Mouse (Mus musculus) MEL (cell line): ENCODE measurements around the gene Cd276. TPM values are rescaled to one million over a fixed set of nuclear protein-coding genes. Genes with fewer than 3 reads are reported as not detected.

Source experiments
- DNase-seq: peaks from one replicate; pipeline ENCODE4 v3.0.0; 2011; ENCODE audit warnings: low read depth, low spot score
- H3K27ac ChIP-seq: 2 replicates; pipeline ENCODE4 v1.5.1; 2012; ENCODE audit warnings: low read depth, mild to moderate bottlenecking, control low read depth, low read length, moderate library complexity; ENCODE audit not compliant: control insufficient read depth
- H3K27me3 ChIP-seq, 2 experiments: fragments of 150-350 bp in 1 of 2; sonication (generic) in 1 of 2; 2 replicates each; pipeline ENCODE4 v1.6.1; 2012; ENCODE audit warnings: low read length in 2 of 2, mild to moderate bottlenecking in 2 of 2, improper control_type of control experiment in 1 of 2, moderate library complexity in 1 of 2; ENCODE audit not compliant: insufficient read depth in 2 of 2, control insufficient read depth in 1 of 2
- H3K36me3 ChIP-seq, 2 experiments: 2 replicates each; pipeline ENCODE4 v1.6.1; 2012 to 2014; ENCODE audit warnings: low read length in 2 of 2, improper control_type of control experiment in 1 of 2, inconsistent platforms in 1 of 2, mild to moderate bottlenecking in 1 of 2; ENCODE audit not compliant: insufficient read depth in 2 of 2, control insufficient read depth in 1 of 2
- H3K4me1 ChIP-seq, 2 experiments: fragments of 150-350 bp in 1 of 2; sonication (generic) in 1 of 2; 2 replicates each; pipeline ENCODE4 v1.6.1; 2012; ENCODE audit warnings: low read length in 2 of 2, improper control_type of control experiment in 1 of 2, mild to moderate bottlenecking in 1 of 2; ENCODE audit not compliant: insufficient read depth in 2 of 2, control insufficient read depth in 1 of 2
- H3K4me3 ChIP-seq, 2 experiments: fragments of 150-350 bp in 1 of 2; sonication (generic) in 1 of 2; 2 replicates each; pipeline ENCODE4 v1.5.1; 2012; ENCODE audit warnings: low read depth in 2 of 2, low read length in 2 of 2, mild to moderate bottlenecking in 2 of 2, moderate library complexity in 2 of 2, control low read depth in 1 of 2, improper control_type of control experiment in 1 of 2; ENCODE audit not compliant: control insufficient read depth in 1 of 2, insufficient read depth in 1 of 2
- H3K79me2 ChIP-seq: 2 replicates; pipeline ENCODE4 v1.6.1; 2012; ENCODE audit warnings: mild to moderate bottlenecking, low read length, moderate library complexity; ENCODE audit not compliant: control insufficient read depth, poor library complexity, insufficient read depth
- H3K9ac ChIP-seq: 2 replicates; pipeline ENCODE4 v1.6.1; 2012; ENCODE audit warnings: low read depth, mild to moderate bottlenecking, control low read depth, low read length, moderate library complexity; ENCODE audit not compliant: control insufficient read depth, poor library complexity, severe bottlenecking
- H3K9me3 ChIP-seq: fragments of 150-350 bp; sonication (generic); replicated peaks from 2 replicates; pipeline ENCODE4 v1.6.1; 2012; ENCODE audit warnings: mild to moderate bottlenecking, low read length, improper control_type of control experiment, moderate library complexity; ENCODE audit not compliant: insufficient read depth
- CHD2 ChIP-seq: IDR thresholded peaks from 2 replicates; pipeline ENCODE4 v1.6.1; 2011; ENCODE audit warnings: low read length, improper control_type of control experiment
- CTCF ChIP-seq, 3 experiments: IDR thresholded peaks in 2 of 3; conservative IDR thresholded peaks in 1 of 3; 2 replicates each; pipeline ENCODE4 v1.5.1; 2011 to 2012; ENCODE audit warnings: low read length in 3 of 3, low read depth in 2 of 3, mild to moderate bottlenecking in 2 of 3, improper control_type of control experiment in 1 of 3, inconsistent platforms in 1 of 3, mixed read lengths in 1 of 3, moderate library complexity in 1 of 3; ENCODE audit not compliant: control insufficient read depth in 1 of 3, insufficient read depth in 1 of 3, poor library complexity in 1 of 3, severe bottlenecking in 1 of 3
- E2F4 ChIP-seq: IDR thresholded peaks from 2 replicates; pipeline ENCODE4 v1.6.1; 2011; ENCODE audit warnings: low read depth, low read length, improper control_type of control experiment, borderline replicate concordance
- ELF1 ChIP-seq: IDR thresholded peaks from 2 replicates; pipeline ENCODE4 v1.6.1; 2014; ENCODE audit warnings: low read depth, mild to moderate bottlenecking, inconsistent platforms, low read length, improper control_type of control experiment, moderate library complexity
- EP300 ChIP-seq, 2 experiments: IDR thresholded peaks; 2 replicates each; pipeline ENCODE4 v1.6.1; 2011; ENCODE audit warnings: improper control_type of control experiment in 2 of 2, low read length in 2 of 2, low read depth in 1 of 2, mild to moderate bottlenecking in 1 of 2
- ETS1 ChIP-seq: IDR thresholded peaks from 2 replicates; pipeline ENCODE4 v1.6.1; 2012; ENCODE audit warnings: low read depth, mild to moderate bottlenecking, inconsistent platforms, low read length, improper control_type of control experiment, moderate library complexity
- KAT2A ChIP-seq: conservative IDR thresholded peaks from 2 replicates; pipeline ENCODE4 v1.6.1; 2012; ENCODE audit warnings: low read depth, low read length, improper control_type of control experiment, inconsistent platforms
- MAFK ChIP-seq: IDR thresholded peaks from 2 replicates; pipeline ENCODE4 v1.6.1; 2011; ENCODE audit warnings: low read depth, mild to moderate bottlenecking, low read length, improper control_type of control experiment, borderline replicate concordance
- MAZ ChIP-seq: IDR thresholded peaks from 2 replicates; pipeline ENCODE4 v1.6.1; 2012; ENCODE audit warnings: low read depth, mild to moderate bottlenecking, inconsistent platforms, low read length, improper control_type of control experiment
- MEF2A ChIP-seq: IDR thresholded peaks from 2 replicates; pipeline ENCODE4 v1.6.1; 2014; ENCODE audit warnings: low read depth, mild to moderate bottlenecking, inconsistent platforms, low read length, improper control_type of control experiment; ENCODE audit not compliant: poor library complexity, insufficient replicate concordance, severe bottlenecking; ENCODE audit errors: extremely low read depth
- MXI1 ChIP-seq: IDR thresholded peaks from 2 replicates; pipeline ENCODE4 v1.6.1; 2011; ENCODE audit warnings: mild to moderate bottlenecking, low read depth, low read length, improper control_type of control experiment
- MYC ChIP-seq: IDR thresholded peaks from 2 replicates; pipeline ENCODE4 v1.6.1; 2011; ENCODE audit warnings: low read depth, mild to moderate bottlenecking, low read length, improper control_type of control experiment, moderate library complexity
- NRF1 ChIP-seq: IDR thresholded peaks from 2 replicates; pipeline ENCODE4 v1.6.1; 2014; ENCODE audit warnings: low read depth, mild to moderate bottlenecking, inconsistent platforms, low read length, improper control_type of control experiment, moderate library complexity; ENCODE audit not compliant: poor library complexity, insufficient read depth, severe bottlenecking
- RCOR1 ChIP-seq: IDR thresholded peaks from 2 replicates; pipeline ENCODE4 v1.6.1; 2012; ENCODE audit warnings: low read depth, mild to moderate bottlenecking, inconsistent platforms, low read length, improper control_type of control experiment
- TAL1 ChIP-seq: IDR thresholded peaks from 2 replicates; pipeline ENCODE4 v1.6.1; 2012; ENCODE audit warnings: mild to moderate bottlenecking, inconsistent platforms, low read length, moderate library complexity, mixed read lengths
- UBTF ChIP-seq: IDR thresholded peaks from 2 replicates; pipeline ENCODE4 v1.6.1; 2012; ENCODE audit warnings: low read depth, mild to moderate bottlenecking, inconsistent platforms, low read length, improper control_type of control experiment, moderate library complexity, borderline replicate concordance; ENCODE audit not compliant: insufficient read depth
- USF1 ChIP-seq: IDR thresholded peaks from 2 replicates; pipeline ENCODE4 v1.6.1; 2014; ENCODE audit warnings: low read depth, mild to moderate bottlenecking, inconsistent platforms, low read length, improper control_type of control experiment, moderate library complexity
- ZC3H11A ChIP-seq: IDR thresholded peaks from 2 replicates; pipeline ENCODE4 v1.6.1; 2012; ENCODE audit warnings: low read depth, mild to moderate bottlenecking, inconsistent platforms, low read length, improper control_type of control experiment
- ZNF384 ChIP-seq: IDR thresholded peaks from 2 replicates; pipeline ENCODE4 v1.6.1; 2012; ENCODE audit warnings: low read depth, mild to moderate bottlenecking, inconsistent platforms, low read length, improper control_type of control experiment
- polyA plus RNA-seq, 2 experiments: library from polyadenylated mRNA; stranded (reverse) in 1 of 2; unstranded in 1 of 2; fragments of >175 nt in 1 of 2; fragments of >200 nt in 1 of 2; gene quantifications; 2 replicates each; pipeline versions ENCODE4 v1.2.1 to v1.2.4; 2012; ENCODE audit warnings: low replicate concordance in 2 of 2, low read depth in 1 of 2; ENCODE audit not compliant: insufficient read length in 2 of 2, insufficient read depth in 1 of 2, missing spikeins in 1 of 2
- total RNA-seq: library from RNA; depleted of rRNA; stranded (reverse); fragments of 300-350 nt; gene quantifications from 2 replicates; pipeline ENCODE4 v1.2.3, GENCODE M21; 2012

Cd276 gene
- total and polyA plus RNA-seq, 3 experiments: 0.12 to 3.6 TPM; not detected in 1

DNA sequence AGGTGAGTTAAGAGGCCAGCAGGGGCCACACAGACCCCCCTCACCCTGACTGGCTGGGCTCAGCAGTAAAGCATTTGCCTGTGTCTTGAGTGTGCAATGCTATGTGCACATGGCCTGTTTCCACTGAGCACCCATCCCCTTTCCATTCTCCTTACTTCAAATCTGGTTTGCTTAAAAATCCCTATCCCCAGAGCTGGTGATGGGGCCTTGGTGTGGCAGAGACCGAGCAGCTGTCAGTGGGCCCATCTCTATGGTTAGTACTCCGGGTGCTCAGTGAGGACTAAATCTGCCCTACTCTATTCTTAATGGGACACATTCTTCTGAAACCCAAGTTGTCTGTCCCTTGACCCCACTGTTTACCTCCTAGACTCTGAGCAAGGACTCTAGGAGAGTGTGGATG is 64.8 kb downstream of the Cd276 start:
- H3K27me3 ChIP-seq: peaks cover 0 to 4% of the 10 kb centered on the region in 2 experiments; a peak in 1 of 4 replicates
- TF ChIP-seq MEF2A (no peak), ETS1 (no peak), ZC3H11A (no peak), TAL1 (no peak), USF1 (no peak), EP300 (IDR thresholded peaks at IDR 0.05; ENCODE audit: low read depth in 1 of 2, low read length in 2 of 2) (no peak), ZNF384 (no peak), CHD2 (no peak), MAFK (no peak), ELF1 (no peak), MAZ (no peak), UBTF (no peak)

DNA sequence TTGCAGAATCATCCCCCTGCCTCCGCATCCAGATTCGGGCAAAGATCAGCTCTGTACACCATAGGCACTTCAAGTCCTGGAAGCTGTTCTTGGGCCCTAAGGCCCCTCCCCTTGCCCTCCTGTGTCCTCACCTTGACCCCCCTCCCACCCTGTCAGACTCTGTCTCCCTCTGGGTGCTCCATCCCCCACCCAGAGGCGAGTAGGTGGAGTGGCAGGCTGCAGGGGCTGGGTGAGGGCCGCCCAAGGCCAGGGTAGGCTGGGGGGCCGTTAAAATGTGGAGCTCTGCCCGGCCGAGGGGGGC is 65.4 kb downstream of the Cd276 start:
- Histone ChIP-seq H3K4me1 (no peaks in the 10 kb centered on the region), H3K36me3 (no peaks in the 10 kb centered on the region), H3K4me3 (no peak overlapping the region), H3K27ac (no peak overlapping the region), H3K9ac (no peak overlapping the region), H3K27me3 (peaks cover 0 to 4% of the 10 kb centered on the region in 2 experiments; a peak in 1 of 4 replicates), H3K9me3 (no peaks in the 10 kb centered on the region), H3K79me2 (no peaks in the 10 kb centered on the region)
- no peak for DNase-seq
- TF ChIP-seq KAT2A (no peak), MXI1 (no peak), NRF1 (no peak), CHD2 (no peak), MYC (no peak), E2F4 (no peak), CTCF (IDR thresholded peaks at IDR 0.05 in 2 of 3, conservative IDR thresholded peaks at IDR 0.05 in 1 of 3; ENCODE audit: control insufficient read depth in 1 of 3, insufficient read depth in 1 of 3, low read depth in 2 of 3, low read length in 3 of 3, poor library complexity in 1 of 3, severe bottlenecking in 1 of 3) (no peak), RCOR1 (no peak)

More for the DNA sequence above, 64.8 kb downstream of the Cd276 start:
- H3K9ac ChIP-seq: no peak overlapping the region
- no peak overlapping the region for H3K27ac ChIP-seq
- H3K4me1 ChIP-seq: no peaks in the 10 kb centered on the region
- no peak overlapping the region for H3K4me3 ChIP-seq
- H3K36me3 ChIP-seq: no peaks in the 10 kb centered on the region
- no peak for DNase-seq
- no peaks in the 10 kb centered on the region for H3K79me2 ChIP-seq
- H3K9me3 ChIP-seq: no peaks in the 10 kb centered on the region
